Mouse (Mus musculus): ENCODE measurements around the gene Fam155a.

Fam155a gene

DNA sequence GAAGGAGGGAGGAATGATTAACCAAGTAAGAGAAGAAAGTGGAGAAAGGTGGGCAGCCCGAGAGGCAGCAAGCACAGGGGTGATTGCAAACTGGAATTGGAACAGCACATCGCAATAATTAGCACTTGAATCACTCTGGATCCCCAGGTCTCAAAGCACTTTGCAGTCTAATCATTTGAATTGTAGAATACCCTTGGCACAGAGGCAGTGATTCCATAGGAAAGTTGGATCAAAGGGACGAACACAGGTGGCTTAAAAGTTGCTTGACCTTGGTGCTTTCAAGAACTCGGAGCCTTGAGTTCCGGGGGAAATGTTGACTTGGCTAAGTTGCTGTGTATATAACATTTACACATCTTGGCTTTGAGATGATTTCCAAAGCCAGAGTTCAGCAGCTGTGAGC, 299.7 kb downstream of the Fam155a start:
- no peak for DNase-seq

DNA sequence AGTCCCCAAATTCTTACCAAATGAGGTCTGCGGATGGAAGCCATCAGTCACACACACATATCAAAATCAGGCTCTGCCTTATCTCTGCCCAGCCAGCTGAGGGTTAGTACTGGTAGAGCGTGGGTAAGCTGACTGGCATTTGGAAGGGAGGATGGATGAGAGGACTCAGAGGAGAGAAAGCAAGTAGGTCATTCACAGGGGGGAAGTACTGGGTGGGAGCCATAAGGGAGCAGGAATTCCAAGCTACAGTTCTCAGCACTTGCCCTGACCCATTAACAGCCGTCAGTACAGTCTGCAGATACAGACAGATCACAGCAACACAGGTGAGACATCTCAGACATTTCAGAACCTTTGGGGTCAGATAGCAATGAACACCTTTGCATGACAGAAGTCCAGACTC, 300.8 kb downstream of the Fam155a start:
- DNase-seq: no peak

DNA sequence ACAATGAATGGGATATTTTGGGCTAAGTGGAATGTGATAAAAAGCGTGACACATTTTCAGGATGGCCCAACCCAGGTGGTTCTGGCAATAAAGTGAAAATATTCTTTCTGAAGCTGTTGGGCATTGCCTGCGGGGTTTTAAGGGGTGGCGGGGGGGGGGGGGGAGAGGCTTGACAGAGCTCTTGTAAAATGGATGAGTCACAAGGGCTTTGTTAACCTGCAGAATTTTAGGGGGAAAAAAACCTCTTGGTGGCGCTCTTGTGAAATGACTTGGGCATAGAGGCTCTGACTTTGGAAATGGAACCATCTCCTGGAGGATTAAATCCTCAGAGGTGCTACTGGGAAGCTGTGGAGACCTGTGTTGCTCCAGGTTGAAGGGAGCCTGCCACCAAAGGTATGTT, 309.9 kb downstream of the Fam155a start:
- no peak for DNase-seq

DNA sequence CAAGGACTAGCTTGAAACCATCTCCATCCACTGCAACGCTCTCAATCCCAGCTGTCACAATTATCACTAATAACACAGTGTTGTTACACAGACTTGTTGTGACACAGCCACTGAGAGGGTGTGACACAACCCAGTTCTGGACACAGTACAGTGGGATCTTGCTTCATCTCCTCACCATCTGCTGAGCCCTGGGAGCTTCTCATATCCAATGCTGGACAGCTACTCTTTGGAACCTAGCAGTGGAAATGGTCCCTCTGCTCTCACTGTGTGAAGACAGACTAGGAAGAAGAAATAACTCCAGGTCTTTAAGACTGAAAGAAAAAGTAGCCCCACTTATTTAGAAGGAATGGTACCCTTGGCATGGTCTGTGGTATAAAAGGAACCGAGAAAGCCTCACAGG, 310.3 kb downstream of the Fam155a start:
- DNase-seq: no peak

DNA sequence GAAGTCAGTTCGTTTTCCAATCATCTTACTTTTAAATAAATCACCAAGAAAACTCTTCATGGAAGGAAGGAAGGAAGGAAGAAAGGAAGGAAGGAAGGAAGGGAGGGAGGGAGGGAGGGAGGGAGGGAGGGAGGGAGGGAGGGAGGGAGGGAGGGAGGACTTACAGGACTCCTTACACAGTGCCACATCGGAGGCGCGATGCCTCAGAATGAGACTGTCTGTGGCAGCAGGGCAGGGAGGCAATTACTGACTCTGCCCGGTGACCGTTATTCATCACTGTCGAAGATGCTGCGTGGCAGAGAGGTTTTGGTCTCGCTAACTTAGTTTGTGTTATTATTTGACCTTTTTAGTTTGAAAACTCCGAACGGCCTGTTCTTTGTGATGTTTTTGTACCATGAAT, 312.3 kb downstream of the Fam155a start:
- no peak for DNase-seq

DNA sequence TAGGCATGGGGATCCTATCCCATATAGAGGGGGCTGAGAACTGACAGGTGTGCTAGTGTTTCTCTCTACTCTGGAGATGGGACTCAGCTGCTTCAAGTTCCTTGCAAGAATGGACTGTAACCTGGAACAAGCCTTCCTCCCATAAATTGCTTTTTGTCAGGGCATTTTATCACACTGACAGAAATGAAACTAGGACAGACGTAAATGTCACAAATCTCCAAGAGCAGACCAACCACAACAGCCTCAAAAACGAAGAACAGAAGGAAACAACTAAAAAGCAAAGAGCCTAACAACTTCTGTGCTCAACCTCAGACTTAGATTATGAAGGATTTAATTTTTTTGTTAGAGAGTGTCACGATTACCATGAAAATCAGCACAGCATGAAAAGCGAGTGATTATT, 315.8 kb downstream of the Fam155a start:
- DNase-seq: no peak

DNA sequence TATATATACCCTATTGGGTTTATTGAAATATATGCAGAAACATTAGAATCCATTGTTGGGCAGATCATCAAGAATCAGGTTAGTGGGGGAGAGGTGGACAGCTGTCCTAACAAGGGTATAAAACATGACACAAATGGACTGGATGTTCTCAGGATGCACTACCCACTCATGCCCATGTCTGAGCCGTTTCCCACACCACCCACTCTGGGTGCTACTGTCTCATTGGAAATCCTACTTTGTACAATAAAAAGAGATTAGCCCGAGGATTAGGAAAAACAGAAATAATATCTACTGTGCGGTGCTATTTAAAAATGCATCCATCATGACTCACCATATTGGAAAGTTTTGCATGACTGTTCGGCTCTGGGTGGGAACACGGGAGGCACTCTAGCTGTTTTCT, 317.2 kb downstream of the Fam155a start:
- no peak for DNase-seq

DNA sequence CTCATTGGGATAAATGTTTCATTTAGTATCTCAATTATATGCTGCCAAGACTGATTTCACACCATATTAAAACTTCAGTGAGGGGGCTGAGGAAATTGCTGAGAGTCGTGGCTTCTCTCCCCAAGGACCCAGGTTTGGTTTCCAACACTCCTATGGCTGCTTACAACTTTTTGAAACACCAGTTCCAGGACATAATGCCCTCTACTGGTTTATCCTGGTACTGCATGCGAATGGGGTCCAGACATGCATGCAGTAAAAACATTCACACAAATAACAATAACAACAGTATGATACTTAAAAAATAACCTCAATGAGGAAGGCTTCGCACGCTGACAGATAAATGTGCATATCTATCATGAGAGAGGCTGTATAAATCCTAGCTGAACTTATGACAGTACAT, 319.4 kb downstream of the Fam155a start:
- no peak for DNase-seq

DNA sequence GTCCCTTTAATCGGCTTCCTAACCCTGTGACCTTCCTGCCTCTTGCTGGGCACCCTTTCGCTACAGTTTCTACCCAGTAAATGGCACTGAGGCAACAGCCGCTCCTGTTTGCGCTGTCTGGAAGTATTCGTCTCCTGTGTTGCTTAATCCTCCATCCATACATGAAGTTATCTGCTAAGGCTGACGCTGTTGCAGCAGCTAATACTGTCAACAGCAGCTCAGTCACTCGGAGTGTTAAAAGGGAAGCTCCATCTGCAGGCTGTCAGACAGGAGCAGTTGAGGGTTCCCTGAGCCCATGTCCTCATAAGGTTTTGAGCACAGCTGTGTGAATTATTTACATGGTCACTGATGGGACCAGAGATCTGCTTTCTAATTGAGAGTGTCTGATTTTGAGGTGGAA, 322.3 kb downstream of the Fam155a start:
- no peak for DNase-seq

DNA sequence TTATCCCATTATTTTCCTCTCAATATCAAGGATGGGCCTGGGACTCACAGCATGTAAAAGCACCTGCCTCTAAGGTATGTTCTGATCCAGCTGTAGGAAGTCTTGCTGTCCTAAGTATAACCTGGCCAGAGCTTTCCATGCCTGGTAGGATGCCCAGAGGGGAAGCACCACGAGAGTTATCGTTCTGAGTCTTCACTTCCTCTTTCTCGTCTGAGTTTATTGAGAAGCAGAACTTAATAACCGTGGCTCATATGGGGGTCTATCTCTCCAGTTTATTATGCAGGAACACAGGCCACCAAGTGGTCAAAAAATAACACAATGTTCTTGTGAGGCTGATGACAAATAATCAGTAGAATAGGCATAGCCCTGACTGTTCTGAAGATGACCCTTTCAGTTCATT, 333.1 kb downstream of the Fam155a start:
- DNase-seq: no peak

DNA sequence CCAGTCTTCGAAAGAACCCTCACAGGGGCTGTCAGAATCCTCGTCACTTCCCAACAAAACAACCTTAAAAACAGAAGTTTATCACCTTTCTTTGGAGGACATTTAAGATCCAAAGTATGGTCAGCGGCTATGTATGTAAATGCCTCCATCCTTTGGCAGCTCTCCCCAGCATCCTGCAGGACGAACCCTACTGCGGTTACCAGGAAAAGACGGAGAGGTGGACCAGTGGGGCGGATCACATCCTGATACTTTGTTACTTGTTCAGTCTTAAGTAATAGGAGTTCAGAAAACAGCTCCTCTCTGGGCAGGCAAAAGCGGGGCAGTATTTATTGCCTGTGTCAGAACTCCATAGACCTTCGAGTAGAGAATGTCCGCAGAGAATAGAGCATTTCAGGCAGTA, 335.5 kb downstream of the Fam155a start:
- DNase-seq: no peak

DNA sequence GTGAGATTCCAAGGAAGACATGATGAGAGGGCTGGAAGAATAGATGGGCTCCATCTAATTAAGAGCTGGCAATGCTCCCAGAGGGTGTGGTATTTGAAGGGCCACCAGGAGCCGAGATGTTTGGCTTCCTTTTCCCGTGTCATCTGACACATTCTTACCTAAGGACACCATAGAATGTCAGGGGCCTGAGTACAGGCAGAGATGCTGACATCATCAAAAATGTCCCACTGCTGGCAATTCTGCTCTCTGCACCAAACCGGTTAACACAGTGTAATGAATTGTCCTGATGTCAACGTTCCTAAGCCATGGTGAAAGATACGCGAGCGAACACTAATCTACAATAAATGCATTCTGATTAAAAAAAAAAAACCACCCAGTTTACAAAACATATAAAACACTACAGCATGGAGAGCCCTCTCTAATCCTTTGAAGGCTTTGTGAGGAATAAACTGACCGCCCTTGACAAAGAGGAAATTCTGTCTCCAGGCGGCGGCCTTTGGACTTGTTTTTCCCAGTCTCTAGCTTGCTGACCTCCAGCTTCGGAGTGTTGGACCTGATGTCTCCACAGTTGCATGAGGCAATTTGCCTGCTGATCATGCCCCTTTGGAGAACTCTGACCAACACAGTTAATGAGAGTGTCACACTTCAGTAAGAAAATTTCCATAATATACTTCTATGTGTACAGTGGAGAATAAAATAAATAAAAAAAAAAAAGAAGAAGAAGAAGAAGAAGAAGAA, 338.2 kb downstream of the Fam155a start:
- no peak for DNase-seq

DNA sequence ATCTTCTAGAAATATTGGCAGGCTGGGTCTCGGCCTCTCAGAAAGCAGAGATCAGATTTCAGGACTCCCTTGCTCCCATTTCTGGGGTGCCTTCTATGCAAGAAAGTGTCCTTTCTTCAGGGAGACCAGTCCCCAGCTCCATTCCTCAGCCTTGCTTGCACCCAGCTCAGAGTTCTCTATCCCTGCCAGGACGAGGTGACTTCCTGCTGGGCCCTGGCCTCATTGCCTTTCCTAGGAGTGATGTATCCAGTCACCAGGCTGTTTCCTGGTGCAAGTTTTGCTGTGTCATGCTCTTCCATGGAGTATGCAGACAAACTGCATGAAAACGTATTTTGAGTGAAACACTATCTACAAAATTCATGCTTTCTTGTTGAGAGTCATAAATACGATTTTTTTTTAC, 342.1 kb downstream of the Fam155a start:
- DNase-seq: no peak

DNA sequence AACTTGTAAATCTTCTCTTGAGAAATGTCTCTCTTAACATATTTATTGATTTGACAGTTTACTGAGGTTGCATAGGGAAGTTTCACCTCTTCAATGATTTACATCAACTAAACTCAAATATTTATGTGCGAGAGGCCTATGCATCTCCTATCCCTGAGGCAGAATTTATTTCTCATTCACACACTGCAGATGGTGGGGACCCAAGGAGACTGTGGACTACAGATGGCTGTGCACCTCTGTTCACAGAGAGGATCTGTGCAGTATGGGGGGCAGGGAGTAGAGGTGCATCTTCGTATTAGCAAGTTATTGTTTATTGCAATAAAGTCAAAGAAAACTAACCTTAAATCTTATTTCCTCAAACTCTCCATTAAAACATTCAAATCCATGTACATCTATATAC, 346.9 kb downstream of the Fam155a start:
- no peak for DNase-seq

DNA sequence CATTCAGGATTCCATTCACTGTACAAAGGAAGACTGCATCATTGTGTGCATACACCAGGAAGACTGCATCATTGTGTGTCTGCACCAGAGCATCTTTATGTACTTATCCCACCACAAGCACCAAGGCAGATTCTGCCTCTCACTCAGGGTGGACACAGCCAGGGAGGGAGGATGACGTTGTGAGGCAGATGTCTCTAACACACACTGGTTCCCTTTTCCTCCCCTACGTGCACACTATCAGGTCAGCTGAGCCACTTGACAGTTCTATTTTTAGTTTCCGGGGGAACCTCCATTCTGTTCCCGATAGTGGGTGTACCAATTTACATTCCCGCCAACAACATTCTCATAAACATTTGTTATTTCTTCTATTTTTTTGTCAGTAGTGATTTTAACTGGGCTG, 347.4 kb downstream of the Fam155a start:
- DNase-seq: no peak

DNA sequence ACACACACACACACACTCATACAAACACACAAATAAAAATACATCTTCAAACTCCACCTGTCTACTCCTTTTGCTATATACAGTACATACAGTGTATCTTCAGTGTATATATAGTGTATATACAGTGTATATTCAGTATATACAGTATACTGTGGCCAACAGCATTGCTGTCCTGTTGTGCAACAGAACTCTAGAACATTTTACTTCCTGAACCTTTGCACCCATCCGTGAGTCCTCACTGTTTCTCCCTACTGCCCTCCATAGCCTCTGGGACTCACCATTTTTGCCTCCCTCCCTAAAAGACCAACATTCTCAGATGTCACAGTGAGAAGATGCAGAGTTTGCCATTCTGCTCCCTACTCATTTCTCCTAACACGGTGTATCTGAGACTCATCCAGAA, 347.8 kb downstream of the Fam155a start:
- DNase-seq: no peak

DNA sequence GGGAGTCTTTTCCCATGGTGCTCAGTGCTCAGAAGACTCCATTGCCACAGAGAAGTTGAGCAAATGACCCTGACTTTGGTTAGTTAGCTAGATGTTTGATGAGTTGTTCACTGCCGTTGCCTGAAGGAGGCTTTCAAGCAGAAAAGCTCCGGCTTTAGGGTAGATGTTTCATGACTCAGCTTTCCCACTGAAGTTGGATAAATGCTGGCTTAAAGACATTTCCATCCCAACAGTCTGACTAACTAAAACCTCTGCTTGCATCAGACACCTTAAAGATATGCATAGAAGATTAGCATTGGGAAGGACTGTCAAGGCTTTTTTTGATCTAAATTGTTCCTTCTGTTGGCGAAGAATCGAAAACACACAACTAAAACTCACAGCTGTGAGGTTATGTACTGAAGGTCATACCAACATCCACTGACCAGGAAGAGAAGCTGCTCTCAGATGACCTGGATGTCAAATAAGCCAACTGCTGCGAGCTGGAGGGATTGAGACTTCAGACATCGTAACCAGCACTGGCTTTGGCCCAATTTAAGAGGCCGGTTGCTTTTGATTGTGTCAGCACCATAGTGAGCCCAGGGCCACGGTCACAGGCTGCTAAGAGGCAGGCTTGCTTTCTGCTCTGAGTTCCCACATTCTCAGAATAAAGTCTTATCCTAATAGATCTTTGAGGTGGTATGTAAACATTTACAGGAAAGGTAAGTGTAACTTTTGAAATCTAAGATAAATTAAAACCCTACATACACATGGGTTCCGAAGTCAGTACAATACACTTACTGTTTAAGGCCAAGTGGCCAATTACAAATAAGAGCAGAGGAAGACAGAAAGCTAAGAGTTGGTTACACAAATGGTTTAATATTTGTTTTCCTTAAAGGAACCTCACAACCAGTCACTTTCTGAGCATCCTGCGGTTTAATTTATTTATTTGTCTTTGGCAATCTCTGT, 351.8 kb downstream of the Fam155a start:
- DNase-seq: peak; percentile 14 to 20

DNA sequence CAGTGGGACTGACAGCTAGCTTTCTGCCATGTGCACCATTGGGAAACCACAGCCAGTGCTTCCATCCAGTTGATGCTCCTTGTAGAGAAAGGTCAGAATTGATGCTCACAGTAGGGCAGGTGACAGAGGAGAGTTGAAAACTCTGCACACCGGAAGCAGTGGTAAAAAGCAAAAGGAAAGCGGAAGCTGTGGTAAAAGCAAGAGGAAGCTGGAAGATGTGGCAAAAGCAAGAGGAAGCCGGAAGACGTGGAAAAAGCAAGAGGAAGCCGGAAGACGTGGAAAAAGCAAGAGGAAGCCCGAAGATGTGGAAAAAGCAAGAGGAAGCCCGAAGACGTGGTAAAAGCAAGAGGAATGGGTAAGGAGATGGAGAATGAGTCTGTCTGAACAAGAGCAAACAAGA, 354.8 kb downstream of the Fam155a start:
- DNase-seq: no peak

DNA sequence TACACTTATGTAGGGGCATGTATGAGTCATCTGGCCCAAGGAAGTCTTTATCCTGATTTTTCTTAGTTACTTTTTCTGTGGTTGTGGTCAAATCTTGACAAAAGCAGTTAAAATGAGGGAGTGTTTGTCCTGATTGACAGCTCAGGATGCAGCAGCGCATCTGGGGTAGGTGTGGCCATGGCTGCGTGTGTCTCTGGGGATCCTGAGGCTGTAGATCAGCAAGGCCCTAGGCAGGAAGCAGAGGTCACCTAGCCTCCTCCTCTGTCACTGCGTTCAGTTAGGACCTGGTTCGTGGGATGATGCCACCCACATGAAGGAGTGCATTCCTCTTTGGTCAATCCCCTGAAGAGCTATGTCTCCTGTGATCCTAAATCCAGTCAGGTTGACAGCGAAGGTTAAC, 362.5 kb downstream of the Fam155a start:
- no peak for DNase-seq

DNA sequence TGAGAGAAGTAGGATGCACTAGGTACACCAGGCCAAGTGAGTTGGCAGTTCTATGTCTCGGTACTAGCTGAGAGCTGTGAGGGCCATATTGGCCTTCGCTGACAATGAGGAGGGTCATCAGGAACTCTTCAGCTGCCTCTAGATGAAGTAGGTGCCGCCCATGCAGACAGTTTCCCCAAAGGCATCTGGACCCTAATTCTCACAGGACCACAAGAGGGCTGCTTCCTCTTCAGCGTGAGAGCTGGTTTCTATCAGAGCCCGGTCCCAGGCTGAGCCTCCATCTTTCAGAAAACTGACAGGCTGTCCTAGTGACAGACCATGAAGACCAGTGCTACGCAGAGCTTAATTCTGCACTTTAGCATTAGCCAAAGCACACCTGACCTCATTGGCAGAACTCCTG, 364.8 kb downstream of the Fam155a start:
- no peak for DNase-seq

DNA sequence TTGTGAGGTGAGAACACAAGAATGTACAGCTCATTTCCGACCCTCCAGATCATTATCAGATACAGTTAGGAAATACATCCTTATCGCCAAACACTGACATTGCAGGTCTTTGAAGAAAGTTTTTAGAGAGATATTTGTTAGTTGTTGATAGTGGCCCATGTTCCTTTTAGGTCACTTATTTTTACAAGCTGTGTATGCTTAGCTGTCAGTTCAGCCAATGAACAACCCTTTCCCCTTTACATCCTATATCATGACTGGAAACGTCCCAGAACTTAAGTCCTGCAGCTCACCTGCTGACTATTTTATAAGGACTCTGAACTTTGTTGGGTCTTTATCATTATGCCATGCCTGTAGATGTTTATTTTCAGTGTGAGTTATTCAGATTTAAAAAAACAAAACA, 366.3 kb downstream of the Fam155a start:
- no peak for DNase-seq

DNA sequence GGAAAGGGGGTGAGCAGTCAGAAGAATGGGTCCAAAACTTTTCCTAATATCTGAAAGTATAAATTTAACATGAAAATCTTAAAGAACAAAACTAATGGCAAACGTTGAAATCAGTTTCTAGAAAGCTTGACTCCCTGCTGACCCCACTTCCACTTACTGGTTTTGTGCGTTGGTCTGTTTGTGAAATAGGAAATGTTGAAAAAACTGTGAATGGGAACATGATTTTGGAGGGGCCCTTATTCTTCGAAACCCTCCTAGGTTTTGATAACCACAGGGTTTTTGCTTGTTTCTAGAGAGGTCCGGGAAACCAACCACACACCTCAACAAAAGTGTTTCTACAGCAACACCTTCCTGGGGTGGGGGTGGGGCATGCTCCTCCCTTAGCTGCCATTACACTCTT, 368.6 kb downstream of the Fam155a start:
- DNase-seq: no peak

DNA sequence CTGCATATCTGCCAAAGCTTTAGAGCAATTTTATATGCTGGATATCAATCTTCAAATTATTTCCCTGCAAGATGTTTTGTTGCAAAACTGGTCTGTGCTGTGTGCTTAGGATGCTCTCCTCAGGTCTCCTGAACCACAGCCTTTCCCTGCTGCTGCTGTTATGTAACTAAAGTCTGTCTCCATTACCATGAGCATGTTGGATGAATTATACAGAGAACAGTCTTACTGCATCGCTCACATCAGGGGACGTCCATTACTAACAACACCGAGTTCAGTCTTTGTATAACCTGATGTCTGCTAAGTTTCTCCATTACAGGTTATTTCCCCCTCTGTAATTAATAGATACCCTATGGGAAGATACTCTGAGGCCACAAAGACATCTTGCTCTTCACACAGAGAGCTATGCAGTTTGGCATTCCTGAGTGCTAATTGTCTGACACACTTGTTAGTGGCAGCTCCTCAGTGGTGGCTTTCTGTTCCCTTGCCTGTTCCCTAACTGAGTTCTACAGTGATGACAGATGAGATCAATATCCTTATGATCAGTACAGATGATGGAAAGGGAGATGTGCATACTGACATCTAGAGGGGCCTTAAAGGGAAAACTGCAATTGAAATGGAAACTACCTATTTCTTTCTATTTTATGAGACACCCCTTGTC, 372.2 kb downstream of the Fam155a start:
- DNase-seq: no peak

DNA sequence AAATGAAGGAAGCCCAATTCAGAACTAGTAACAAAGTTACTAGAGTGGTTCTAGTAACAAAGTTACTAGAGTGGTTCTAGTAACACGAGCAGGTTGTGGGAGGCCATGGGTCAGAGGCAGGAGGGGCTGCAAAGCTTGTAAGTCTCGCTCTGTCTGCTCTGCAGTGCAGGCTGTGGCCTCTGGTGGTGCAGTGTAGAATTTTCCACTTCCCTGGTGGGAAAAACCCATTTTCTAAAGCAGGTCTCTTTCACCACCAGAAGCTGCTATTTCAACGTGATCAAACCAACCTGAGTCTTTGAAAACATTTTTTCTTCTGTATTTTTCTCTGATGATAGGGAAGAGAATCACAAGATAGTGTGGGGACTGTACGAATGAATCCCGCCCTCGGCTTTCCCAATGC, 372.9 kb downstream of the Fam155a start:
- no peak for DNase-seq

All from lung, adult 18-20 months (tissue).